Mouse (Mus musculus): ENCODE results near the gene Hist1h2ae. TPM values are rescaled to one million over a fixed set of nuclear protein-coding genes. Genes with fewer than 3 reads are reported as not detected.
"Not testable (repeated sequence)": the region's sequence is repeated elsewhere in the genome, so short reads cannot be mapped to it uniquely, and the experiment has no call there.

Gene Hist1h2ae
- total RNA-seq (2022) = 1 to 10 TPM in 2 of 4 experiments, under 1 TPM in 2; 0.54 to 1.1 (median 0.88) TPM

DNA sequence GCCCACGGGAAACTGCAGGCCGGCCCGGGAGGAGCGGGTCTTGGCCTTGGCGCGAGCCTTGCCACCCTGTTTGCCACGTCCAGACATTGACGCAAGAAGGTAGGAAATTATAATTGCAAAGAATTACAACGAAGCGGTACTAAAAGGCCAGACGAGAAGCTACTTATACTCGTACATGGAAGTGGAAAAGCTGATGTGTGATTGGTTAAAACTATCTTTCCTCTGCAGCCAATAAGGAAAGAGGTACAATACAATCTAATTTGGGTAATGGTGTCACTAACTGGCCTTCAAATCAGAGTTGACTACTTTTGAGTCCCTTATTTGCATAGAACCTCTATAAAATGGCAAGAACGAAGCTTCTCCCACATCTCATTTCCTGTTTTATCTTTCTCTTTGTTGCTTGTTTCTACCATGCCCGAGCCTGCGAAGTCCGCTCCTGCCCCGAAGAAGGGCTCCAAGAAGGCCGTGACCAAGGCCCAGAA lies at the start of gene Hist1h2ae, which contains the start of gene Hist1h2bg:
Gene Hist1h2ae (minus strand): TSS at position 199 of the 482 bp plus-strand sequence.
Gene Hist1h2bg (plus strand): TSS at position 375 of the 482 bp plus-strand sequence.
- DNase-seq (ENCODE audit: low spot score in 2 of 2) = no peak

- DNase-seq (ENCODE audit: low spot score in 2 of 2) = no peak
Measured at GRCm38 (mm10) chr13:23620056-23620732, 49.2 kb upstream of the Hist1h2ae start.

DNA sequence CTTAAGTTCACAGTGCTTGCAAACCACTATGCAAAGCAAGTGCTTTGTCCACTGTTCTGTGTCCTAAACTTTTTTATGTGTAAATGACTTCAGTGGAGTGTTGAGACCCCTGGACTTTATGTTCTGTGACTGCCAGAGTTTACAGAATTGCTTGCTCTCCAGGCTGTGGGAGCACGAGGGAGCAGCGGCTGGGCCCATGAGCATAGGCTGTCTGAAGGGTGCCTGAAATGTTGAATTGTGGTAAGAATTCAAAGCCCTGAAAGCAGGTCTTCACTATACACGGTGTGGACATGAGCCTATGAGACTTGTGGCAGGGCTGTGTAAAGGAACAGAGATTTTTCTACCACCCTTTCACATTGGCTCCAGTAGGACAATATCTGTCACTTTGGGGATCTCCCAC lies 40.6 kb upstream of the Hist1h2ae start:
- no peak for DNase-seq (ENCODE audit: low spot score in 2 of 2)

- DNase-seq (ENCODE audit: low spot score in 2 of 2) = no peak
Measured at GRCm38 (mm10) chr13:23610393-23610792, 39.4 kb upstream of the Hist1h2ae start.

DNA sequence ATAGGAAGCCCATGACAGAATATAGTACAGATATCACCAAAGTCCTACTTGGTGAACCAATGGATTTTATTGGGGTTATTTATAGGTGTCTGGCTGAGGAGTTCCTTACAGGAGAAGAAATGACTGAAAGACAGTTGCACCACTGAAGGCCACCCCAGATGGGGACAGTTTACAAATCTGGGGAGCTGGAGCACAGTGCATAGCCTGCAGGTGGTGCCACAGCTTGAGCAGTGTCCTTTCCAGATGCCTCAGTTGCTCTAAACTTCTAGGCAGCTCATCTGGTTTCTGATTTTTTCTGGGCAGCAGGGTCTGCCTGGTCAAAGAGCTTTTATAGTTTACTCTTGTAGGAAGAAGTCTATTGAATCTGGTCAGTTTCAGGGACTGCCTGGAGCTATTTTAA lies 38.8 kb upstream of the Hist1h2ae start:
- DNase-seq (ENCODE audit: low spot score in 2 of 2) = no peak

DNA sequence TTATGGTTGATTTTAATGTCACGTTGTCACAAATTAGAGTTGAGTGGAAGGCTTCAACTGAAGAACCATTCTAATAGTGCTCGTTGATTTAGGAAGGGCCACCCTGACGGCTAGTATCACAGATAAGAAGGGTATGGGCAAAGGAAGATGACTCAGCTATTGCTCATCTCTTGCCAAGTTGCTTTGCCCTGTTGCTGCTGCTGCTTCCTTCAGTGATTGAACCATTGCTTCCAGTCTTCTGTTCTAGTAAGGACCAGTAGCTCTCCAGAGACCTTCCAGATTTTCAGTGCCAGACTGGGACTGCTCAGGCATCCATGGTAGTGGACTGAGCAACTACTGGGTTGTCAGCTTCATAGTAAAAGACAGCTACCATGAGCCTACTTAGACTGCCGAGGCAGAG lies 38.2 kb upstream of the Hist1h2ae start:
- no peak for DNase-seq (ENCODE audit: low spot score in 2 of 2)

- no peak for DNase-seq (ENCODE audit: low spot score in 2 of 2)
Measured at GRCm38 (mm10) chr13:23605052-23605451, 34.0 kb upstream of the Hist1h2ae start.

- no peak for DNase-seq (ENCODE audit: low spot score in 2 of 2)
Measured at GRCm38 (mm10) chr13:23604452-23604851, 33.4 kb upstream of the Hist1h2ae start.

GRCm38 (mm10) chr13:23603182-23603699 lies 32.2 kb upstream of the Hist1h2ae start:
- no peak for DNase-seq (ENCODE audit: low spot score in 2 of 2)

DNA sequence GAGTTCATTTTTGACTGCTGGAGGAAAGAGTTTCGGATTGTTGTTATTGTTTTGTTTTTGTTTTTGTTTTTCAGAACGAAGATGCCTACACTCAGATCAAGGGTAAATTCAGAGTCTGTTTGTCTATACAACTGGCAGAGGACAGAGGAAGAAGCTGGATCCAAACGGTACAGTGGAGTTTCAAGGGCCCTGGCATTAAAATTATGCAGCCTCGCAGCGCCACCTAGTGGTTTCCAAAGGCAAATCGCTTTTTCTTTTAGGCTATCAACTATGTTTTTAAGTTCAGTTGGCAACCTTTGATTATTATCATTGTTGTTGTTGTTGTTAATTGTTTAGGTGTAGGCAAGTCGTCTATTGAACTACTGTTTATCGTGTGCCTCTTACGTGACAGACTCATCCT lies 26.9 kb upstream of the Hist1h2ae start:
- DNase-seq (ENCODE audit: low spot score in 2 of 2) = peak in 1 of 2 experiments; percentile 12

- DNase-seq (ENCODE audit: low spot score in 2 of 2) = no peak
Measured at GRCm38 (mm10) chr13:23595622-23596372, 24.8 kb upstream of the Hist1h2ae start.

DNA sequence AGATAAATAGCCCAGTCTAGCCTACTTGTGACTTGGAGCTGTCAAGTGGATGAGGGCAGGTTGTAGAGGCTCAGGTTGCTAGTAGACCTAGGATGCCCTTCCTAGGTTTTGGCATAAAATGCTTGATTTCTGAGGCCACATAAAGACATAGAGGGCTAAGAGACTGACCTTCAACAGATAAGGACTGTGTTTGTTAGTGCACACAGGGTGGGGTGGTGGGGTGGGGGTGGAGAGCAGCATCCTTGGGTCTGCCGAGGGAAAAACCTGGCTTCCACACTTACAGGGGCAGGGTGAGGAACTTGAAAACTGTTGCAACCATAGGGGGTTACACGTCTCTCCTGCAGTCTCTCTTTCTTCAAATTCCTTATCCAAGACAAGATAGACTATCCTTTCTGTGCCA lies 24.2 kb upstream of the Hist1h2ae start:
- DNase-seq (ENCODE audit: low spot score in 2 of 2) = no peak

- no peak for DNase-seq (ENCODE audit: low spot score in 2 of 2)
Measured at GRCm38 (mm10) chr13:23593051-23593770, 22.2 kb upstream of the Hist1h2ae start.

DNA sequence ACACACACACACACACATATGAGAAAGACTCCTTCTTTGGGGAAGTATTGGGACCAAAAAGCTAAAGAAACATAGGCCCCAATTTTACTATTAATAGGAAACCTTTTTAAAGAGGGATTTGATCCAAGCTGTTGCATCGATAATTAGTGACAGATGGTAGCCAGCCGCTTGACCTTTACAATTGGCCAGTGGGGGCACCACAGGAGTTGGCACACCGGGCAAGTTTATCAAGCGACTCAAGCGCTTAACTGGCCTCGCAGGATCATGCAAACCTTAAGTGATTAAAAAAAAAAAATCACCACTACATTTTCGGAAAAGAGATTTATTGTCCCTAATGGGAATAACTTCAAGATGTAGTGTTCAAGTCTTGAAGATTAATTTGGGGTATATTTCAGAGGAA lies 21.6 kb upstream of the Hist1h2ae start:
- DNase-seq (ENCODE audit: low spot score in 2 of 2) = no peak

- DNase-seq (ENCODE audit: low spot score in 2 of 2) = not testable (repeated sequence)
Measured at GRCm38 (mm10) chr13:23591886-23592285, 20.9 kb upstream of the Hist1h2ae start.

DNA sequence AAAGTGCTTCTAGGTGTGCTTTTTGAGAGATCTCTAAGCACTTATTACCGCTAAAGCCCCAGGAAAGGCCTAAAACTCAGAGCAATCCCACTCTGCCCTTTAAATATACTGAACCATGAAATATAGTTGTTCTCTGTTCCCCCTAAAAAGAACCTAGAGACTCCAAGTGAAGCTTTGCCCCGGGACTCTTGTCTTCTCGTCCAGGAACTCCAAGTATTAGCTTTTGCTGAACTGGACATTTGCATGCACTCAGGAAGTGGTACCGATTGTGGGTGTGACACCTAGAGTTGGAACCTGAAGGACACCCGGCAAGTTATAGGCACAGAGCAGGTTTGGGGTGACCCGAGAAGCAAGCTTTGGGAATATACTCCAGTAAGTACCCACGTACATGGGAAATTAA lies 20.2 kb upstream of the Hist1h2ae start:
- no peak for DNase-seq (ENCODE audit: low spot score in 2 of 2)

- DNase-seq (ENCODE audit: low spot score in 2 of 2) = no peak
Measured at GRCm38 (mm10) chr13:23586940-23587225, 15.9 kb upstream of the Hist1h2ae start.

- no peak for DNase-seq (ENCODE audit: low spot score in 2 of 2)
Measured at GRCm38 (mm10) chr13:23586099-23586939, 15.3 kb upstream of the Hist1h2ae start.

DNA sequence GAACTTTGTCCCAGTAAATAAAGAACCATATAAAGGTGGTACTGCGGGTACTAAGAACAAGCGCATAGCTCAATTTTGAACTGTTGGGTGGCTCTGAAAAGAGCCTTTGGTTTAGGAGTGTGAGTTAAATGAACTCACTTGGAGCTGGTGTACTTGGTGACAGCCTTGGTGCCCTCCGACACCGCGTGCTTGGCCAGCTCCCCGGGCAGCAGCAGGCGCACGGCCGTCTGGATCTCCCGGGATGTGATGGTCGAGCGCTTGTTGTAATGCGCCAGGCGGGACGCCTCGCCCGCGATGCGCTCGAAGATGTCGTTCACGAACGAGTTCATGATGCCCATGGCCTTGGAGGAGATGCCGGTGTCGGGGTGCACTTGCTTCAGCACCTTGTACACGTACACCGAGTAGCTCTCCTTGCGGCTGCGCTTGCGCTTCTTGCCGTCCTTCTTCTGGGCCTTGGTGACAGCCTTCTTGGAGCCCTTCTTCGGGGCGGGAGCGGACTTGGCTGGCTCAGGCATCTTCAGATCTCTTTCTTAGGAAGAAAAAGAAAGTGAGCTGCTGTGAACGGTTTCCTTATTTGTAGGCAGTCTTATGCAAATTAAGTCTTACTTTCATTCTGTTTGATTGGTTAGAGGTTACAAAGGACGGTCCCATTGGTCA lies 14.6 kb upstream of the Hist1h2ae start:
- DNase-seq (ENCODE audit: low spot score in 2 of 2) = peak; percentile 43 to 62

DNA sequence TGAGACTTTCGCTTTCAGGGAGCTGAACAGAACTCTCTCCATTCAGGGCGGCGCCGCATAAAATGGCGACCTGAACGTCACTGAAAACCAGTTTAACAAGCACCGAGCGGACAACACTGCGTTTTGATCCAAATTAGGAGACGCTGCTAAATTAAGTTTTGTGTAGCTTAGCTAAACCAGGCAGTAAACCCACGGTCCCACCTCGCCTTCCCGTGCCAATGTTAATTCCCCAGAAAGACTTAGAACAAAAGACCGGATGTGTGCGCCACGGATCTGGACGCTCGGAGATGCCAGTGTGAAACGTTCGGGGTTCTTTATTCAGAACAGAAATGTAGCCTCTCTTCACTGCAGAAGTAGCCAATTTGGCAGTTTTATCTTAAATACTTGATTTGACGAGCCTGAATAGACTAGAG lies 14.0 kb upstream of the Hist1h2ae start:
- peak; percentile 41 to 59 for DNase-seq (ENCODE audit: low spot score in 2 of 2)
